Mouse (Mus musculus) right cerebral cortex, postnatal 4 days (tissue): ENCODE data around the gene Padi6.

Experiments
- DNase-seq: peaks from one replicate; pipeline ENCODE4 v3.0.0-alpha.2; 2022

The Padi6 gene

DNA sequence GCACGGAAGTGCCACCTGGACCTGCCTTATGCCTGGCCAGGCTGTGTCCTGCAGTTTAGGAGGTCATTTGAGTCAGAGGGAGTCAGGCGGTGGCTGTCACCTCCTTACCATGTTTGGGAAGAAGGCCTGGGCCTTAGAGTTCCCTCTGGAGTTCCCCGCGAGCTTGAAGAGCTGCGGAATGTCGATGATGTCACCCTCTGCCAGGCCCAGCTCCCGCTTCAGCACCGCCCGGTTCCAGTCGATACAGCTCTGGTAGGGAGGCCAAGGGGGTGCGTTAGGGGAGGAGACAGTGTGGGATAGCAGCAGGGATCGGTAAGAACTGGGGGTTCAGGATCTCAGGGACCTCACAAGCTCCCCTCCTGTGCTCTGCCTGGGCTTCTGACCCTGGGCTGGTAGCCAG, 5.5 kb upstream of the Padi6 start:
- no peak for DNase-seq

DNA sequence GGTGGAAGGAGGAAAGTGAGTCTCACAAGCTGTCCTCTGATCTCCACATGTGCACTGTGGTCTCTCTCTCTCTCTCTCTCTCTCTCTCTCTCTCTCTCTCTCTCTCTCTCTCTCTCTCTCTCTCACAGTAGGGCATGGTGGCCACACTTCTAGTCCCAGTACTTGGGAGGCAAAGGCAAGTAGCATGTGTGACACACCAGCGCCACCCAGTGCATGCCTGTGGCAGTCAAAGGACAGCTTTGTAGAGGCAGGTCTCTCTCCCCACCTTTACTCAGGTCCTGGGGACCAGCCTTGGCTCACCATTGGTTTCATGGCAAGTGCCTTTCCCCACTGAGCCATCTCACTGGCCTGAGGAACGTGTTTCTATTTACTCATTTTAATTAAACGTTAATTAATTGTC, 2.2 kb upstream of the Padi6 start:
- DNase-seq = peak; percentile 49

DNA sequence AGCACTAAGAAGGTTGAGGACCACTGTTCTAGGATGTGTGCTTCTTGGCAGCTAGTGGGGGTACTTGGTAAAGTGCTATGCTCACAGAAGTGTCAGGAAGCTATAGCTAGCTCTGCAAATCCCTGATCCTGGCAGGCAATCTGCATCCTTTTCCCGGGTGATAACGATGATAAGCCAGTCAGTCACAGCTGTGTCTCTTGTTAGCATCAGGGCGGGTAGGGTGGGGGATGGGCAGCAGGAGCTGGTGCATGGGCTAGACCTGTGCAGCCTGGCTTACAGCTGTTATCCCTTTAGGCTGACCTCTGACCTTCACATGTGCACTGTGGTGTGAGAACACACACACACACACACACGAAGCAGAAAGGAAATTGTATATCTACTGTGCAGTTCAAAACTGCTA, 643 bp upstream of the Padi6 start:
- no peak for DNase-seq

- no peak for DNase-seq
These were observed 1.0 kb downstream of the Padi6 start for GRCm38 (mm10) chr4:140741401-140741800.

DNA sequence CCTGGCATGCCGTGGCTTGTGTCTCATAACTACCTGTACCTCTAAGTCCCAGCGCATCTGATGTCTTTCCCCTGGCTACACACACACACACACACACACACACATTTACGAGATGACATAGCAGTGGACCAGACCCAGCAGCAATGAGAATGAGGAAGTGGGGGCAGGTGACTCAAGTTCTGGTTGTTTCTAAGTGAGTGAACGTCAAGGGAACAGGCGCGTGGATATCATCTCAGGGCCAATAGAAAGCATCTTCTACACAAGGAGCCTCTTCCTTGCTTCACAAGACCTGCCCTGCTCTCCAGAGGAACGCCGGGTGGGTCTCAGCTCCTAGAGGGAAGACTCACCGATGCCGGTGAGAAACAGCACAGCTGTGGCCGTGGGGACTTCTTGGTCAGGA, 1.8 kb downstream of the Padi6 start:
- no peak for DNase-seq

DNA sequence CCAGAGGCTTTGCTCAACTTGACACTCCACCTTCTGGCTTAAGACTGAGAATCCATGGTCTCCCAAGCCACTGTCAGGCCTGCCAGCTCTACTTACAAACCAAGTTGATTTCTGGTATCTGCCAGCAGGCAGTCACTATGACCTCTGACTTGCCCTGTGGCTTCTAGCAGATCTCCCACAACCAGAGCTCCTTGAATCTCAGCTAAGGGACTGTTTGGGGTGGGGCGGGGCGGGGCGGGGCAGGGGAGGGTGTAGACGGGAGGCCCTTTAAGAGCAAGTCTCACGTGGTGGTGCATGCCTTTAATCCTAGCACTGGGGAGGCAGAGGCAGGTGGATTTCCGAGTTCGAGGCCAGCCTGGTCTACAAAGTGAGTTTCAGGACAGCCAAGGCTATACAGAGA, 9.6 kb downstream of the Padi6 start:
- DNase-seq = no peak

DNA sequence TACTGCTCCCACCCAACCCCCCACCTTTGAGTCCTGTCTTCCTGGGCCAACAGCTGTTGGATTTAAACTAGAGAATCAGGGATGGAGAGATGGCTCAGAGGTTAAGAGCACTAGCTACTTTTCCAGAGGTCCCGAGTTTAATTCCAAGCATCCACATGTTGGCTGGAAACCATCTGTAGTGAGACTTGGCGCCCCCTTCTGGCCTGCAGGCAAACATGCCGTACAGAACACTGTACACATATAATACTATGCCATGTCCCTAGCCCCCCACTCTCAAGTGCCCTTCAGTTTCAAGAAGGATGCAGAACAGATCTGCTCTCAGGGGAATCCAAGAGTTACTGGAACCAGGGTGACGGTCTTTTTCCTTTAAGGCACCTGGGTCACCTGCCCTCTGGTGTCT, 10.8 kb downstream of the Padi6 start:
- no peak for DNase-seq

- no peak for DNase-seq
These were observed 15.5 kb downstream of the Padi6 start for GRCm38 (mm10) chr4:140726907-140727306.

GRCm38 (mm10) chr4:140724739-140725138, 17.7 kb downstream of the Padi6 start:
- DNase-seq = no peak

DNA sequence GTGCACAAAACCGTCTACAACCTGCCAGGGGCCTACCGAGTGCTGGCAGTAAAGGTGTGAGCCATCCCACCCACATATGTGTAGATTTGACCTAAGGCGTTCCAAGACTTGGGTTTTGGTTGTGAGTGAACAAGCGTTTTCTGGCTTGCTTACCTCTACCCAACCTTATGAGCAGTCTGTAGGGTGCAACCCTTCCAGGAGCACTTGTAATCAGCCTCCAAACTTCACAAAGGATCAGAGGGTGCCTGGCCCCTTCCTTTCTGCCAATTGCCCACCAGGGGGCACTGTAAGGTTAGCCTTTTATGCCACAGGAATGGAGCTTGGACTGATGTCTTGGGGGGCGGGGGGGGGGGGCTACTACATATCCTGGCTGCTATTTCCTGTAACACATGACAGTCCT, 18.6 kb downstream of the Padi6 start:
- peak; percentile 57 for DNase-seq

DNA sequence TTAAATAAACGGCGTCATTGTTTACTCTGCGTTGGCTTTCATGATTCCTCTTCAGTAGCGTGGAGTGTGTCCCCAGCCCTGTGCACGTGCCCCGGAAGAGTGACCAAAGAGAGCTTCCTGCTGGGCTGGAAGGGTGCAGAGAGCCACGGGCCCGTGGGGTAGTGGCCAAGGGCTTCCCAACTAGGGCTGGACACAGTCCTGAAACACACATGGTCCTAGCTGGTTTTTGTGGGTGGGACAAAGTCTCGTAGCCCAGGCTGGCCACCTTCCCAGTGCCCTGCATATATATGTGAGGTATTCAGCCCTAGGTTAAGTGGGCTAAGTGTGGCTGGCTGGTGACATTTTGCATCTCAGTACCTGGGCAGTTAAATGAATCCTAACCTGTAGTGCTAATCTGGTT, 19.3 kb downstream of the Padi6 start:
- no peak for DNase-seq

DNA sequence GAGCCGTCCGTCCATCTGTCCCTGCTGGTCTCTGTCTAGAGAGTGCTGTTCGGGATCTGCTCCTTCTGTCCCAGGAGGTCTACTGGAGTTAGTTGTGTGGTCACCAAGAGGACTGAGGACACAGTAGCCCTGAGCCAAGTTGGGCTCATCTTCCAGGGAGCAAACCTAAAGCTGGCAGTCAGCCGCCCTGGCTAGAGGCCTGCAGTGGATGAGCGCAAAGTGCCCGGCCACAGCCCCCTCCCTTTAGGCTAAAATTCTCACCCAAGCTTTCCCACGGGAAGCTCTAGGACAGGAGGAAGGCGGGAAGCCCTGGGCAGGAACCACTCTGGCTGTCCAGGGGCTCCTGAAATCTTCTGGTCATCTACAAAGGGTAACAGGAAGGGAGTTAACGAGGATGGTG, 19.7 kb downstream of the Padi6 start:
- DNase-seq = no peak

DNA sequence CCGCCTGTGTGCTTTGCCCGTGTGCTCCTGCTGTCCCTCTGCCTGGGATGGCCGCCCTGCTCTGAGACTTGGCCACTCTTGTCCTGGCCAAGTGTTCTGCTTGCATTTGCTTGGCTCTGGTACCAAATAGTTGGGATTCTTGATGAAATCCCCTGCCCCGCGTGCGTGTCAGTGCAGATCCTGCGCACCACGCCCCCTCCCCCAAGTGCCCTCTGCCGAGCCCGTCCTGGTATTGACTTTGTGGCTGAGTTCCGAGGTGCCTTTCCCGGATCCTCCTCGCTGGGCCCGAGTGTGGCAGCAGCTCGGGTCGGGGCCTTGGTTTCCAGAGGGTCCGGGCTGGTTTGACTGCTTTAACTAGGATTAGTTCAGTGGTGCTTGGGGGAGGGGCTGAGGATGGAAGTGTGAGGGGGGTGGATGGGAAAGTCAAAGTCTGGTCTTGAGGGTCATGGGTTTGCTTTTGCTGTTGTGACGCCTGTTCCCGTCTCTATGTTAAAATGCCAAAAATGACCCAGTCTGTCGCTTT, 20.4 kb downstream of the Padi6 start:
- DNase-seq = no peak

GRCm38 (mm10) chr4:140720091-140720490, 22.4 kb downstream of the Padi6 start:
- no peak for DNase-seq

DNA sequence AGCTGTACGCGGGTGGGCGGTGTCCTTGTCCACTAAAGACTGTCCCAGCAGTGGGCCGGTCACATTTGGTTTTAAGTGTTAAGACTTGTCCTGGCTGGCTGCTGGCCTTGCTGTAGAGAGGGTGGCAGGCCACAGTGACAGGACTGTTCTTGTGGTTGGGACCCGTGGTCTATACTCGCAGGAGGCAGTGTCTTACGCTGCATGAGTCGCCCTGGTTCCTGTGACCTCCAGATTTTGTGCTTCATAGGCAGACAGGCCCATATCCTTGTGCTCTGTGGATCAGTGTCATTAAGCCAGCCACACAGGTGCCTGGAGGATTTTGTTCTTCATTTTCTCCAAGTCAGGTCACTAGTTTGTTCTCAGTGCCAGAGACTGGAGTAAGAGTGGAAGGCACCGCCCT, 24.0 kb downstream of the Padi6 start:
- DNase-seq = no peak

GRCm38 (mm10) chr4:140716994-140717393, 25.4 kb downstream of the Padi6 start:
- no peak for DNase-seq

DNA sequence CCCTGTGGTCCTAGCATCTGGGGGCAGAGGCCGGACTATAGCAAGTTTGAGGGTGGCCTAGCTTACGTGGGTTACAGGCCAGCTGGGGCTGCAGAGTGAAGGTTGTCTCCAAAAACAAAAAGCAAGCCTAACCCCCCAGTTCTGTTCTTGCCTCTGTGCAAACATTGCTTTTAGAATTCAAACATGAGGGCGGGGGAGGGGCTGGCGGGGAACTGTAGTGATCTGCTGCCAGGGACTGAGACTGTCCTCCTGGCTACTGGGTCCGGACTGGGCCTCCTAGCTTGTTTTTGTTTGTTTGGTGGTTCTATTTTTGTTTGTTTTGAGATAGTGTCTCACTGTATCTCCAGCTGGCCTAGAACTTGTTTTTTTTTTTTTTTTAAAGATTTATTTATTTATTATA, 27.9 kb downstream of the Padi6 start:
- peak; percentile 38 for DNase-seq

- peak; percentile 95 for DNase-seq
These were observed 28.7 kb downstream of the Padi6 start for GRCm38 (mm10) chr4:140713480-140714365.

DNA sequence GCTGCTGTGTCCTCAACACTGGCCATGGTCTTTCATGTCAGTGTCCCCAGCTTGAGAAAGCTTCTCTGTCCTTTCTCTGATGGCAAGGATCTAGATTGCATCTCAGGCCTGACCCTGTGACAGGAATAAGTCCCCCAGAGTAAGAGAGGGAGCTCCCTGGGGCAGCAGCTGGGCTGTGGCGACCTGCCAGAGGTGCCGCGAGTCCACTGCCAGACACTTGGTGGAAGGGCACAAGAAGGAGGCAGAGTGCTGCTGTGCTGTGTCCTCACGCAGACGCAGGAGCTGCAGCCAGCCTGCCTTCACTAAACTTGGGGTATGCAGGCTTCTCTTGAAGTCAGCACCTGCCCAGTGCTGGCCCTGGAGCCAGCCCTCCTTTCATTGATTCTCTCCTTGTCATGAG, 31.1 kb downstream of the Padi6 start:
- peak; percentile 40 for DNase-seq

DNA sequence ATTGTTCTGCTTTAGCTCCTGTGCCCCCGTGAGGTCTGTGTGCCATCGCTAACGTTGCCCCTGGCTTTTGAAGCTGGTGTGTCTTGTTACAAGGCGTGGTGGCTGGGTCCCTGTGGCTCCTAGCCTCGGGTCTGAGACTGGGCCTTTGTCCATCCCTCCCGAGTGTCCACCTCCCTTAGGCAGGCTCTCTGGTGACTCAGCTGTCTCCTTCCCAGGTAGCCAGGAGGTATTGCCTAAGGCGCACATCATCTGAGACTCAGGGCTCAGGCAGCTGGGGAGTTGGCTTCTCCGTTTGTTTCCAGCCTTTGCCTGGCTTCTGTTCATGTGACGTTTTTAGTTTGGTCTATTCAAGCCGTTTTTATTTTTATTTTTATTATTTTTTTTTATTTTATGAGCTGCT, 31.7 kb downstream of the Padi6 start:
- no peak for DNase-seq

GRCm38 (mm10) chr4:140709617-140710016, 32.8 kb downstream of the Padi6 start:
- DNase-seq = no peak

GRCm38 (mm10) chr4:140709111-140709510, 33.3 kb downstream of the Padi6 start:
- no peak for DNase-seq

DNA sequence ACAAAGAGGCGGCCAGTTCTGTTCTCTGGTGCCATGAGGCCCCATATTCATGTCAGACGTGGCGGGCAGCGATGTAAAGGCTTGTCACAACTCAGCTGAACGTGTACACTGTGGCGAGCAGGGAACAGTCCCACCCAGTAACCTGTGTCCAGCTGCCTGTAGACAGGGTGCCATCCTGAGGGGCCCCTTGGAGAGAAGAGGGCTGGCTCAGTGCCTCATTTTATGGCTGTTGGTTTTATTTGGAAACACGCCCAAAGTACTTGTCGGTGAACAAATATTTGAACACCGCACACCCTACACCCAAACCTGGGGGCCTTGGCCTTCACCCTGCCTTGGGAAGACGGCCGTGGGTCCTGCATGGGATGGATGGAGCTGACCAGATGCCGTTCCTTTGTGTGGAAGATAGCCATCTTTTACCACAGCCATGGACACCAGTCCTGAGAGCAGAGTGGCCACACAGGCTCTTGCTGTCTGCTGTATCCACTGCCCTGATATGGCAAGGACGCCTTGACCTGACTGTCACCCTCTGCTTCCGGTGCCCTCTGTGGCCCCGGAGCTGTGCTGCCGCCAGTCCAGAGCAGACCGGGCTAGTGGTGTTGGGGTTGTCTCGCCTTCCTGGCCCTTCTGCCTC, 34.0 kb downstream of the Padi6 start:
- DNase-seq = no peak

DNA sequence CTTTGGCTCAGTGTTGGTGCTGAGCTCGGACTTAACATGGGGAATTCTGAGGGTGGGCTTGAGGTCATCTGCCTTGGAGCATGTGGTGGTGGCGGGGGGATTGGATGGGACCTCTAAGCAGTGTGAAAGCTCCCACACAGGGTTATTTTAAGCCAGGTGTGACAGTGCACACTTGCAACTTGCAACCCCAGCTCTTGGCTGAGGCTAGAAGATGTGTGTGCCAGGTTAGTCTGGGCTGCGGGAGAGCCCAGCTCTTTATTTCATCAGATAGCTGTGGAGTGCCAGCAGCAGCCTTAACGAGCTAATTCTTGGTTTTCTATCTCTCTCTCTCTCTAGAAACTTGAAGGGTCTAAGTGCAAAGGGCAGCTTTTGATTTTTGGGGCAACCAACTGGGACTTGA, 34.8 kb downstream of the Padi6 start:
- DNase-seq = no peak
